Mouse (Mus musculus) lung, embryonic 14.5 days (tissue): Measurements from ENCODE around the gene Ssu2. TPM values are rescaled to one million over a fixed set of nuclear protein-coding genes. Genes with fewer than 3 reads are reported as not detected.

Experiments
- ATAC-seq: fragments of 200-750 bp; cut with Nextera tagmentation; 2 replicates; pipeline ENCODE4 v1.8.0; 2017; ENCODE audit warnings: mild to moderate bottlenecking, moderate TSS enrichment, moderate library complexity; ENCODE audit not compliant: insufficient read depth
- DNase-seq: peaks from one replicate; pipeline ENCODE4 v3.0.0-alpha.2; 2015
- H3K27ac ChIP-seq: fragments of 300-500 bp; sonication (generic); 2 replicates; pipeline ENCODE4 v1.5.1; 2014; ENCODE audit warnings: low read depth, mild to moderate bottlenecking, moderate library complexity
- H3K27me3 ChIP-seq: fragments of 300-500 bp; sonication (generic); 2 replicates; pipeline ENCODE4 v1.6.1; 2014; ENCODE audit warnings: low read length, control low read depth; ENCODE audit not compliant: insufficient read depth
- H3K36me3 ChIP-seq: fragments of 300-500 bp; sonication (generic); 2 replicates; pipeline ENCODE4 v1.6.1; 2014; ENCODE audit warnings: control low read depth; ENCODE audit not compliant: insufficient read depth
- H3K4me1 ChIP-seq: fragments of 300-500 bp; sonication (generic); 2 replicates; pipeline ENCODE4 v1.6.1; 2014; ENCODE audit warnings: antibody characterized with exemption, control low read depth; ENCODE audit not compliant: insufficient read depth
- H3K4me2 ChIP-seq: fragments of 300-500 bp; sonication (generic); 2 replicates; pipeline ENCODE4 v1.6.1; 2014; ENCODE audit warnings: mild to moderate bottlenecking
- H3K4me3 ChIP-seq: fragments of 300-500 bp; sonication (generic); 2 replicates; pipeline ENCODE4 v1.5.1; 2014; ENCODE audit warnings: low read depth, low read length
- H3K9ac ChIP-seq: fragments of 300-500 bp; sonication (generic); 2 replicates; pipeline ENCODE4 v1.6.1; 2014
- H3K9me3 ChIP-seq: fragments of 300-500 bp; sonication (generic); 2 replicates; pipeline ENCODE4 v1.6.1; 2016; ENCODE audit warnings: low read depth, low read length, control low read depth
- CTCF ChIP-seq: IDR thresholded peaks from 2 replicates; pipeline ENCODE4 v1.5.1; 2016; ENCODE audit warnings: antibody characterized with exemption, low read depth
- WGBS: fragments of 180-500 bp; shearing (Covaris S2); extraction: QIAGEN DNeasy Blood & Tissue Kit; methylation state at CpG from one replicate; pipeline ENCODE4 v1.1.7; 2014; 5-methylcytosine and 5-hydroxymethylcytosine counted together
- polyA plus RNA-seq: library from polyadenylated mRNA; unstranded; fragments of >200 nt; fragmentation: Nextera tagmentation; extraction: Ambion mirVana; gene quantifications from 2 replicates; pipeline ENCODE4 v1.2.1, GENCODE M21; 2014

The Ssu2 gene
- polyA plus RNA-seq, 1 experiment from 2014 or later: 2.4 TPM

DNA sequence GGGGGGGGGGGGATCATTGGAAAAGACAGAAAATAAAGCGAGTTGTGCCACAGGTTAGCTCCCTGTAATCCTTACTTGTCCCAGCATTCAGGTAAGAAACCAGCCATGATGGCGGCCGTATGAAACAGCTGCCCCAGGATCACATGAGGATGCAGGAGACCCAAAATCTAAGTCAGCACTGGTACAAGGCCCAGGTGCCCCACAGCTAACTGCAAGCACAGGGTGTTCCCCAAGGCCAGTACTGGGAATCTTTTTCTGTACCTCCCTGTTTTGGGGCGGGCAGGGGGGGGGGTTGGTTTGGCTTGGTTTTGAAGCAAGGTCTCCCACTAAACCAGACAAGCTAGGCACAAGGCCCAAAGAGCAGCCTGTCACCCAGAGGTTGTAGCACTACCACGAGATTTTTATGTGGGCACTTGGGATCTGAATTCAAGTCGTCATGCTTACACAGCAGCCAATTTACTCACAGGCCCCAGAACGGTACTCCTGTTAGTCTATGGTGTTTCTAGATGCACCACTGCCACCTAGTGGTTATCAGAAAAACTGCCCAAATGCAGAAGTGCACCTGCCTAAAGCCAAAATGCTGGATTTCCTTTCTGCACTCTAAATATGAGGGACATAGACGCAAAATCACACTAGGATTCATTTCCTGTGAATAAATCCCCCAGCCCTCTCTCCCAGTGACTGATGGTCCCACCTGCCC, 13.8 kb downstream of the Ssu2 start:
- Histone ChIP-seq H3K9me3 (no peaks in the 10 kb centered on the region), H3K4me3 (no peak overlapping the region), H3K36me3 (no peaks in the 10 kb centered on the region), H3K4me2 (no peak overlapping the region), H3K27ac (no peak overlapping the region), H3K4me1 (no peaks in the 10 kb centered on the region), H3K9ac (no peak overlapping the region), H3K27me3 (no peaks in the 10 kb centered on the region)
- ATAC-seq (peak; percentile 52; the same call in 1 of the 2 replicates), DNase-seq (peak; percentile 83)
- WGBS: 41% methylated on average over 8 of the region's 8 CpGs
- TF ChIP-seq CTCF: peak; percentile 88

DNA sequence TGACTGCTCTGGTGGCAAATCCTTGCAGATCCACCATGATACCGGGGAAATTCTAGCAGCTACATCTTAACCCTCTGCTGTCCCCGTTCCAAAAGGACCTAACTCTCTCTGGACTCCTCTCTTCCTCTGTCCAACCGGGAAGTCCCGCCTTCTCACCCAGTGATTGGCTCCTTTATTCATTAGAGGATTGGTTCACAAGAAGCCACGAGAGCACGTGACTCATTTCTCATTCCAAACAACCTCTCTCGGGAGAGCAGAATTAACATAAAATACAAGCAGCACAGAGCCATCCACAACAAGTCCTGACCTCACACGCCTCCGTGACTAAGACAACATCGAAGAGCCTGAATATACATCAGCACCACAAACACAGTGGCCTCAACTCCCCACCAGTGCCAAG, 22.5 kb downstream of the Ssu2 start:
- no peaks in the 10 kb centered on the region for H3K36me3 ChIP-seq
- no peaks in the 10 kb centered on the region for H3K4me1 ChIP-seq
- ATAC-seq: no peak
- no peak overlapping the region for H3K9ac ChIP-seq
- no peaks in the 10 kb centered on the region for H3K9me3 ChIP-seq
- WGBS: 80% methylated on average over 10 of the region's 10 CpGs
- no peak overlapping the region for H3K4me3 ChIP-seq
- H3K27ac ChIP-seq: no peak overlapping the region
- no peak for TF ChIP-seq CTCF
- H3K27me3 ChIP-seq: no peaks in the 10 kb centered on the region
- DNase-seq: no peak
- H3K4me2 ChIP-seq: no peak overlapping the region

DNA sequence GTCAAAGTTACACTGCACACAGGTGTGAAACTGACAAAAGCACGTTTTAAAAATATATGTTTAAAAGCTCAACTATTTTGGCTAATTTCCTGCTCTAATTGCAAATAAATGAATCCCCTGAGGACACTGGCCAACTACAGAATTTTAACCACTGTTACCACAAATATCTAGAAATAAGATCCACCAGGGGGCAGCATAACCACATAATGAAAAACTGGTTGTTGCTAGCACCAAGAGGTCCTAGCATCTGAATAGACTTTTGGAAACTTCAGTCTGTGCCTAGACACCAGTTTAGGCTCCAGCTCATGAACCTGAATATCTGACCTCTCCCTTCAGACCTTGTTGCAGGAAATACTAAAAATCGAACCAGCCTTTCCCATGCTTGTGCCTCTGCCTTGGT, 23.2 kb downstream of the Ssu2 start:
- Histone ChIP-seq H3K36me3 (no peaks in the 10 kb centered on the region), H3K4me1 (no peaks in the 10 kb centered on the region), H3K4me2 (no peak overlapping the region), H3K9ac (no peak overlapping the region), H3K9me3 (no peaks in the 10 kb centered on the region), H3K4me3 (no peak overlapping the region), H3K27me3 (no peaks in the 10 kb centered on the region), H3K27ac (no peak overlapping the region)
- peak; percentile 90 for DNase-seq
- peak; percentile 64 for TF ChIP-seq CTCF
- no peak for ATAC-seq
- 40% methylated on average over 2 of the region's 2 CpGs for WGBS

DNA sequence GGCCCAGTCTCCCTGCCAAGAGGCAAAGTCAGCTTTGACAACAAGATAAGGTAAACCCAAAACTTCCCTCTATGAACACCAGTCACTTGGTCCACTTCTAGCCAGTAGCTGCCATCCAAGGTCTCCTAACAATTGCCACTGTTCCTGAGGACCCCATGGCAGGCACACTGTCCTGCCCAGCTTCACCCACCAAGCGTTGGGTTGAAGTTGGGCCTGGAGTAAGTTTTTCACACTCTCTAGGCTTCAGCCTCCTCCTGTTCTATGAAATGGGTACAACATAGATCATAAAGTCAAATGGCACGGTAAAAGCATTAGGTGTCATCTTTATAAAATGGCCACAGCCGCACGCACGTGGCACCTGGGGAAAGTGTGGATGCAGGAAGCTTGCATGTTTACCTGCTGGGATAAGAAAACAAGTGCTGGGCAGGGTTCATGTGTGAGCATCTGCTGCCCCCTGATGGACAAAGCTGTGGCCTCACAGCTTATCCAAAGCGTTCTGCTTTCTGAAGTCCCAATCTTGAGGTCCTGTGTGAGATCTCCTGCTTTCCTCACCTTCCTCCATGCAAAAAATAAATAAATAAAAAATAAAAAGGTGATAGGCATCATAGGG, 25.4 kb downstream of the Ssu2 start:
- H3K9me3 ChIP-seq: no peaks in the 10 kb centered on the region
- DNase-seq: peak; percentile 84
- H3K27ac ChIP-seq: no peak overlapping the region
- H3K4me2 ChIP-seq: no peak overlapping the region
- peak; percentile 59; the same call in 1 of the 2 replicates for ATAC-seq
- no peaks in the 10 kb centered on the region for H3K27me3 ChIP-seq
- WGBS: 29% methylated on average over 6 of the region's 6 CpGs
- H3K4me3 ChIP-seq: no peak overlapping the region
- TF ChIP-seq CTCF: peak; percentile 86
- no peaks in the 10 kb centered on the region for H3K4me1 ChIP-seq
- H3K36me3 ChIP-seq: no peaks in the 10 kb centered on the region
- H3K9ac ChIP-seq: no peak overlapping the region

DNA sequence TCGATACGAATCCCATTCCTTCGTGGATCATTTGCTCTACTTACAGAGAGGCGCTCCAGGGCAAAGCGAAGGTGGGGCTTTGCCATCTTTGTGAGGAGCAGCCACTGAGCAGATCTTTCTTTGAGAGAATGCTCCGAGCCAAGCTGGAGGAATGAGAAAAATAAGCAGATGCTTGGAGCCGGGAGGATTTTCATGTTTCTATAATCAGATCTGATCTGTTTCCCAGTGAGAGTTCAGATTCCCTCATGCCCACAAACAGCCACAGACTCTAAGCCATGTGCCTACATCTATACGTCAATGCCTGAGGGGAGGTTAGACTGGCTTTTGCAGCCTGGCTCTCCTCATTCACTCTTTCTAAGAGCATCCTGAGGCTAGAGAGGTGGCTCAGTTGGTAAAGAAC, 27.1 kb downstream of the Ssu2 start:
- ATAC-seq (no peak), DNase-seq (no peak)
- H3K27me3 ChIP-seq: no peaks in the 10 kb centered on the region
- 79% methylated on average over 8 of the region's 8 CpGs for WGBS
- H3K9ac ChIP-seq: no peak overlapping the region
- H3K4me3 ChIP-seq: no peak overlapping the region
- H3K4me1 ChIP-seq: no peaks in the 10 kb centered on the region
- H3K4me2 ChIP-seq: no peak overlapping the region
- no peaks in the 10 kb centered on the region for H3K36me3 ChIP-seq
- no peak for TF ChIP-seq CTCF
- H3K9me3 ChIP-seq: no peaks in the 10 kb centered on the region
- H3K27ac ChIP-seq: no peak overlapping the region

DNA sequence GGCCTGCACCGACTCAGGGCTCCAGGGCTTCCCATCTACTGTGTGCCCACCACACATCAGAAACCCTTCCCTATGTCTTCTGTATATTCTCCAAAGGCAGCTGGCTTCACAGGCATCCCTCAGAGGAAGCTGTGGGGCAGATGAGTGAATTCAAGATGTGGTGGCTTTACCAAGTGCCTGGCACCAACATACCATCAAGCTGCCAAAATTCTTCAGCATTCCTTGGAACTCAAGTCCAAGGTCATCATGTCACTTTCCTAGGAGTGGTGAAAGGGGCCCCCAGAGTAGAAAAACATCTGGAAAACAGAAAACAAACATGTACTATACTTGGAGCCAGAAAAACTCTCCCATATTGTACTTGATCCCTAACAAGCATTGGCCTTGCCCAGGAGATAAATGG, 28.5 kb downstream of the Ssu2 start:
- Histone ChIP-seq H3K4me2 (no peak overlapping the region), H3K36me3 (no peaks in the 10 kb centered on the region), H3K27ac (no peak overlapping the region), H3K4me3 (no peak overlapping the region), H3K9ac (no peak overlapping the region), H3K27me3 (no peaks in the 10 kb centered on the region), H3K4me1 (no peaks in the 10 kb centered on the region), H3K9me3 (no peaks in the 10 kb centered on the region)
- DNase-seq (no peak), ATAC-seq (no peak)
- 66% methylated on average over 1 of the region's 1 CpGs for WGBS
- no peak for TF ChIP-seq CTCF

DNA sequence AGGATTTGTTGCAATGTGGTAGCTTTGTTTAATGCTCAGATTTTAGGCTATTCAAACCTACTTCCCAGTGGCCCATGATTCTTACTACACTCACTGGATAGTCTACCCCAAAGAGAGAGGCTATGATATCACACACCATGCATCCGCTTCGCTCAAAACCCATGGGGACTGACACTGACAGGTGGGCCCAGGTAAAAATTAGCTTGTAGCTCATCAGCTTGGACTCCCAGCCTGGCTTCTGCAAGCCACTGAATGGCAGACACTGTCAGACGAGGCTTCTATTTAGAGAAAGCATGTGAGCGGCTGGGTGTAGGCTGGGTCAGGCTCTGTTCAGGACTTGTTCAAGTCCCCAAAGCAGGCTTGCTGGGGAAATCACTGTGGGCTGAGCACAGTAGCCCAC, 37.4 kb downstream of the Ssu2 start:
- Histone ChIP-seq H3K4me2 (no peak overlapping the region), H3K27me3 (no peaks in the 10 kb centered on the region), H3K9me3 (no peaks in the 10 kb centered on the region), H3K27ac (no peak overlapping the region), H3K4me3 (no peak overlapping the region), H3K36me3 (no peaks in the 10 kb centered on the region), H3K4me1 (no peaks in the 10 kb centered on the region), H3K9ac (no peak overlapping the region)
- no peak for DNase-seq
- TF ChIP-seq CTCF: no peak
- ATAC-seq: no peak
- 88% methylated on average over 4 of the region's 4 CpGs for WGBS
